Mouse (Mus musculus) spleen, adult 2 months (tissue): ENCODE results near the gene Hoga1.

ENCODE experiments used
- CTCF ChIP-seq: fragments of 200-500 bp; IDR thresholded peaks from 2 replicates; pipeline ENCODE4 v1.5.1; 2011; ENCODE audit warnings: mild to moderate bottlenecking, inconsistent platforms; ENCODE audit not compliant: insufficient read depth, insufficient read length, insufficient replicate concordance; ENCODE audit errors: extremely low read depth
- POLR2A ChIP-seq: fragments of 200-500 bp; IDR thresholded peaks from 2 replicates; pipeline ENCODE4 v1.6.1; 2011; ENCODE audit warnings: low read depth, low read length, inconsistent platforms

- TF ChIP-seq CTCF (no peak), POLR2A (no peak)
These were observed 10.5 kb downstream of the Hoga1 start for GRCm38 (mm10) chr19:42055881-42056280.
